Mouse (Mus musculus) intestine, embryonic 14.5 days (tissue): Measurements from ENCODE around the gene Cdc5l. TPM values are rescaled to one million over a fixed set of nuclear protein-coding genes. Genes with fewer than 3 reads are reported as not detected.

Source experiments
- ATAC-seq: fragments of 200-750 bp; cut with Nextera tagmentation; replicated peaks from 2 replicates; pipeline ENCODE4 v1.8.0; 2017; ENCODE audit warnings: low read depth, moderate number of reproducible peaks, moderate TSS enrichment, moderate library complexity; ENCODE audit not compliant: low FRiP score, low TSS enrichment
- DNase-seq: peaks from one replicate; pipeline ENCODE4 v3.0.0-alpha.2; 2018; ENCODE audit warnings: low spot score
- H3K27ac ChIP-seq: fragments of 300-500 bp; sonication (generic); 2 replicates; pipeline ENCODE4 v1.5.1; 2014; ENCODE audit warnings: low read depth, mild to moderate bottlenecking, control low read depth
- H3K27me3 ChIP-seq: fragments of 300-500 bp; sonication (generic); replicated peaks from 2 replicates; pipeline ENCODE4 v1.6.1; 2014; ENCODE audit warnings: low read length, control low read depth; ENCODE audit not compliant: control insufficient read depth, insufficient read depth
- H3K36me3 ChIP-seq: fragments of 300-500 bp; sonication (generic); 2 replicates; pipeline ENCODE4 v1.6.1; 2014; ENCODE audit warnings: low read length, control low read depth; ENCODE audit not compliant: control insufficient read depth, insufficient read depth
- H3K4me1 ChIP-seq: fragments of 300-500 bp; sonication (generic); replicated peaks from 2 replicates; pipeline ENCODE4 v1.6.1; 2014; ENCODE audit warnings: low read length, control low read depth, mixed read lengths; ENCODE audit not compliant: control insufficient read depth, insufficient read depth
- H3K4me2 ChIP-seq: fragments of 300-500 bp; sonication (generic); 2 replicates; pipeline ENCODE4 v1.6.1; 2014; ENCODE audit warnings: low read length
- H3K4me3 ChIP-seq: fragments of 300-500 bp; sonication (generic); 2 replicates; pipeline ENCODE4 v1.5.1; 2014; ENCODE audit warnings: low read depth, low read length, control low read depth, mixed read lengths
- H3K9ac ChIP-seq: fragments of 300-500 bp; sonication (generic); 2 replicates; pipeline ENCODE4 v1.6.1; 2014; ENCODE audit warnings: mild to moderate bottlenecking, low read length
- H3K9me3 ChIP-seq: fragments of 300-500 bp; sonication (generic); 2 replicates; pipeline ENCODE4 v1.6.1; 2016; ENCODE audit warnings: low read length, control low read depth; ENCODE audit not compliant: control insufficient read depth
- WGBS: fragments of 180-500 bp; shearing (Covaris S2); extraction: QIAGEN DNeasy Blood & Tissue Kit; methylation state at CpG from one replicate; pipeline ENCODE4 v1.1.7; 2014; 5-methylcytosine and 5-hydroxymethylcytosine counted together
- polyA plus RNA-seq: library from polyadenylated mRNA; unstranded; fragments of >200 nt; fragmentation: Nextera tagmentation; extraction: Ambion mirVana; gene quantifications from 2 replicates; pipeline ENCODE4 v1.2.1, GENCODE M21; 2014

Cdc5l gene
- polyA plus RNA-seq, 1 experiment from 2014 or later: 62.6 TPM

GRCm38 (mm10) chr17:45370535-45370934, 63.0 kb downstream of the Cdc5l start:
- H3K9ac ChIP-seq: no peak overlapping the region
- no peak for DNase-seq
- WGBS: 47% methylated on average over 5 of the region's 5 CpGs
- H3K36me3 ChIP-seq: no peaks in the 10 kb centered on the region
- no peaks in the 10 kb centered on the region; the same call in none of the 2 replicates for H3K27me3 ChIP-seq
- H3K4me2 ChIP-seq: no peak overlapping the region
- H3K9me3 ChIP-seq: no peaks in the 10 kb centered on the region
- no peak overlapping the region for H3K4me3 ChIP-seq
- ATAC-seq: no peak
- no peak overlapping the region for H3K27ac ChIP-seq
- H3K4me1 ChIP-seq: no peaks in the 10 kb centered on the region

GRCm38 (mm10) chr17:45364871-45365270, 68.7 kb downstream of the Cdc5l start:
- Histone ChIP-seq H3K36me3 (no peaks in the 10 kb centered on the region), H3K9me3 (no peaks in the 10 kb centered on the region), H3K27me3 (no peaks in the 10 kb centered on the region; the same call in 1 of the 2 replicates), H3K4me3 (no peak overlapping the region), H3K27ac (no peak overlapping the region), H3K4me1 (no peaks in the 10 kb centered on the region), H3K9ac (no peak overlapping the region), H3K4me2 (no peak overlapping the region)
- WGBS: 59% methylated on average over 7 of the region's 7 CpGs
- no peak for DNase-seq
- no peak for ATAC-seq

- ATAC-seq (no peak), DNase-seq (no peak)
- peaks cover 7% of the 10 kb centered on the region; the same call in 1 of the 2 replicates for H3K4me1 ChIP-seq
- no peaks in the 10 kb centered on the region for H3K9me3 ChIP-seq
- no peaks in the 10 kb centered on the region for H3K36me3 ChIP-seq
- no peak overlapping the region for H3K9ac ChIP-seq
- no peak overlapping the region for H3K4me2 ChIP-seq
- no peak overlapping the region for H3K4me3 ChIP-seq
- H3K27me3 ChIP-seq: no peaks in the 10 kb centered on the region
- WGBS: 92% methylated on average over 3 of the region's 3 CpGs
- H3K27ac ChIP-seq: no peak overlapping the region
Measured at GRCm38 (mm10) chr17:45360950-45361349, 72.6 kb downstream of the Cdc5l start.

- Histone ChIP-seq H3K9ac (no peak overlapping the region), H3K9me3 (no peaks in the 10 kb centered on the region), H3K27me3 (no peaks in the 10 kb centered on the region), H3K4me2 (no peak overlapping the region), H3K36me3 (no peaks in the 10 kb centered on the region), H3K4me1 (peaks cover 7% of the 10 kb centered on the region; the same call in 1 of the 2 replicates), H3K27ac (no peak overlapping the region), H3K4me3 (no peak overlapping the region)
- no peak for DNase-seq
- peak; percentile 50; the same call in 1 of the 2 replicates for ATAC-seq
- 38% methylated on average over 5 of the region's 5 CpGs for WGBS
Measured at GRCm38 (mm10) chr17:45359443-45359842, 74.1 kb downstream of the Cdc5l start.

- no peak overlapping the region for H3K4me2 ChIP-seq
- no peaks in the 10 kb centered on the region for H3K9me3 ChIP-seq
- no peak overlapping the region for H3K4me3 ChIP-seq
- H3K4me1 ChIP-seq: peaks cover 7% of the 10 kb centered on the region; the same call in 1 of the 2 replicates
- DNase-seq (no peak), ATAC-seq (no peak)
- H3K27ac ChIP-seq: no peak overlapping the region
- H3K27me3 ChIP-seq: no peaks in the 10 kb centered on the region
- H3K36me3 ChIP-seq: no peaks in the 10 kb centered on the region
- no peak overlapping the region for H3K9ac ChIP-seq
- 83% methylated on average over 9 of the region's 9 CpGs for WGBS
Measured at GRCm38 (mm10) chr17:45356431-45356830, 77.1 kb downstream of the Cdc5l start.

GRCm38 (mm10) chr17:45347951-45348350, 85.6 kb downstream of the Cdc5l start:
- WGBS: 85% methylated on average over 4 of the region's 4 CpGs

More at GRCm38 (mm10) chr17:45347951-45348350, 85.6 kb downstream of the Cdc5l start:
- H3K4me2 ChIP-seq: no peak overlapping the region
- H3K9me3 ChIP-seq: peaks cover 11% of the 10 kb centered on the region; the same call in 1 of the 2 replicates
- no peak for ATAC-seq
- no peaks in the 10 kb centered on the region for H3K27me3 ChIP-seq
- H3K4me3 ChIP-seq: no peak overlapping the region
- DNase-seq: no peak
- H3K27ac ChIP-seq: no peak overlapping the region
- no peaks in the 10 kb centered on the region for H3K4me1 ChIP-seq
- H3K9ac ChIP-seq: no peak overlapping the region
- no peaks in the 10 kb centered on the region for H3K36me3 ChIP-seq

Other genes starting within 250 kb of the Cdc5l start
- 0.59 and 0.65 TPM in 2 replicates for gene Spats1, start 41.7 kb upstream of the Cdc5l start, polyA plus RNA-seq
- 16.1 and 17.3 TPM in 2 replicates for gene Aars2, start 73.1 kb upstream of the Cdc5l start, polyA plus RNA-seq
- gene Tcte1, start 89.7 kb upstream of the Cdc5l start, polyA plus RNA-seq: 0.60 and 0.70 TPM in 2 replicates
- 2.1 and 2.3 TPM in 2 replicates for gene Tmem151b, start 115.9 kb upstream of the Cdc5l start, polyA plus RNA-seq
- 3.7 and 4.0 TPM in 2 replicates for gene Nfkbie, start 122.0 kb upstream of the Cdc5l start, polyA plus RNA-seq
- gene Slc35b2, start 130.1 kb upstream of the Cdc5l start, polyA plus RNA-seq: 136 and 146 TPM in 2 replicates
- 1,628 and 1,680 TPM in 2 replicates for gene Hsp90ab1, start 139.5 kb upstream of the Cdc5l start, polyA plus RNA-seq
- 79.7 and 82.7 TPM in 2 replicates for gene Slc29a1, start 165.9 kb upstream of the Cdc5l start, polyA plus RNA-seq
- 0.31 TPM in 1 of 2 replicates, not detected in the other for gene Mymx, start 168.4 kb upstream of the Cdc5l start, polyA plus RNA-seq
- gene Capn11, start 225.6 kb upstream of the Cdc5l start, polyA plus RNA-seq: not detected in 2 replicates